Mouse (Mus musculus): ENCODE results near the gene Zfp563. TPM values are rescaled to one million over a fixed set of nuclear protein-coding genes. Genes with fewer than 3 reads are reported as not detected.

Gene Zfp563
- total RNA-seq (2021): 1 to 10 TPM; 3.1 to 4.8 TPM
- long read RNA-seq, experiment 1: 0 reads
- long read RNA-seq, experiment 2, partial matches to known transcripts: 0 of 2 reads
- long read RNA-seq, experiment 2, other reads (novel, unspliced or antisense): 0 of 2 reads

GRCm38 (mm10) chr17:33089220-33089949 is at the start of gene Zfp563:
Zfp563 (plus strand) TSS chr17:33089310.
- intact Hi-C loops (cut with DNase I): no loop called here

GRCm38 (mm10) chr17:33058791-33059190 is 30.3 kb upstream of the Zfp563 start:
- intact Hi-C loops (cut with DNase I): no loop called here
- DNase-seq: no peak

More at GRCm38 (mm10) chr17:33089220-33089949, at the start of gene Zfp563:
- DNase-seq: peak; percentile 93 to 96

- intact Hi-C loops (cut with DNase I): no loop called here
- no peak for DNase-seq
Measured at GRCm38 (mm10) chr17:33063001-33063400, 26.1 kb upstream of the Zfp563 start.

GRCm38 (mm10) chr17:33067958-33068357 is 21.2 kb upstream of the Zfp563 start, which contains the start of gene 4921501E09Rik:
4921501E09Rik (minus strand) TSS chr17:33068058.
- intact Hi-C loops (cut with DNase I): no loop called here
- no peak for DNase-seq

GRCm38 (mm10) chr17:33091630-33092029 is 2.5 kb downstream of the Zfp563 start:
- intact Hi-C loops (cut with DNase I): loop anchor here (10.0 kb wide), 1 partner anchor 303 kb away; the partner anchor contains the start of gene Zfp101

DNA sequence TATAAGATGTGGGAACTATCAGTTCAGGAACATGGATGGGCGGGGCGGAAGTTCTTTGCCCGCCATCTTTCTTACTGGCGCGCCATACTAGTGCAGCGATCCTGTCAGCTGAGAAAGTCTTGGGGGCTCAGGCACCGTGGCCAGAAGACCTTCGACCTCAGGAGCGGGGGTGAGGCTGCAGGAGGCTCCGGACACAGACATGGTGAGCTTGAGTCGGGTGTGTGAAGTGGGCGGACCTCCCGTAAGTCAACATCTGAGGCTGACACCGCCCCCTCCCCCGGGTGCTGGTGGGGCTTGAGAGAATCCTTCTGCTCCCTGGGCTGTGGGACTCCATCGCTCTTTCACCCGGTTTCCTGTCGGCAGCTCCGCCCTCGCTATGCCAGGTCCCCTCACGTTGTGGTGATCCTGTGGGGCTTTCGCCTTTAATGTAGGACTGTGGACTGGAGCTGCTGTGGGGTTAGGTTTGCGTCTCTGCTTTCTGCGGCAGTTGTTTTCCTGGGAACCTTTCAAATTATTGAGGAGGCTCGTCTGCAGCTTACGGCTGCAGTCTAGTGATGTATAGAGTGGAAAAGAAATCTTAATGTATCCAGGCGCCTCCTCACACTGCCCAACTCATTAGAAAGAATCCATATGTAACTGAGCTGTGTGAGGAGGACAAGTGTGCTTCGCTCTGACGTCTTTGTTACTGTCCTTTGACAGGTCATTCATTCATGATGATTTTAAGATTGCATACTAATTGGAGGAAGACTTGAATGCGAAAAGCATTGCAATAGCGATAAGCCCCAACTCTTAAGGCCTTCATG is 3.5 kb downstream of the Zfp563 start:
- intact Hi-C loops (cut with DNase I): loop anchor here (10.0 kb wide), 1 partner anchor 302 kb away; the partner anchor contains the start of gene Zfp101
- peak; percentile 69 to 75 for DNase-seq

More at GRCm38 (mm10) chr17:33091630-33092029, 2.5 kb downstream of the Zfp563 start:
- no peak for DNase-seq

DNA sequence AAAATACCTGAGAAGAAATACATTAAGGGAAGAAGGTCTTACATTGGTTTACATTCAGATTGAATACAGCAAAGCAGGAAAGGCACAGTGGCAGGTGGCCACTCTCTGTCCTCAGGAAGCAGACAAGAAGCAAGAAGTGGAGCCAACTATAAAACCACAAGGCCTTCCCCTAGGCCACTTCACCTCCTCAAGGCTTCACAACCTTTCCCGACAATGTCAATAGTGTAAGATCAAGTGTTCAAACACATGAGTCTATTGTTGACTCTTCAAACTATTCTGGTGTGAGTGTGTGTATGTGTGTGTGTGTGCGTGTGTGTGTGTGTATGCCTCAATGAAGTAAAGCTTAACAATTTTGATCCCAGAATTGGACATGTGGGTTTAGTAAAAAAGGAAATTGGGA is 8.3 kb downstream of the Zfp563 start:
- DNase-seq: no peak
- intact Hi-C loops (cut with DNase I): loop anchor here (10.0 kb wide), 1 partner anchor 297 kb away; the partner anchor contains the start of gene Zfp101

- DNase-seq: no peak
- intact Hi-C loops (cut with DNase I): no loop called here
Measured at GRCm38 (mm10) chr17:33124546-33124945, 35.4 kb downstream of the Zfp563 start.

GRCm38 (mm10) chr17:33126257-33126656 is 37.1 kb downstream of the Zfp563 start:
- intact Hi-C loops (cut with DNase I): no loop called here

GRCm38 (mm10) chr17:33139261-33139820 is 50.2 kb downstream of the Zfp563 start, which contains the start of gene Morc2b:
Morc2b (minus strand) TSS chr17:33139683.
- DNase-seq: no peak
- intact Hi-C loops (cut with DNase I): no loop called here

More at GRCm38 (mm10) chr17:33126257-33126656, 37.1 kb downstream of the Zfp563 start:
- no peak for DNase-seq

Other genes with a start within 250 kb of the Zfp563 start
- 1 to 10 TPM; 3.8 to 6.8 TPM for gene Zfp870, start 197.7 kb upstream of the Zfp563 start, total RNA-seq (2021)
- under 1 TPM in 1 of 2 experiments, not detected in 1; 0.27 TPM for gene Cyp4f14, start 172.0 kb upstream of the Zfp563 start, total RNA-seq (2021)
- gene Cyp4f13, start 141.9 kb upstream of the Zfp563 start, total RNA-seq (2021): 10 to 100 TPM in 1 of 2 experiments, 1 to 10 TPM in 1; 8.6 to 10.8 TPM
- 1 to 10 TPM; 1.3 to 1.5 TPM for gene Zfp472, start 123.5 kb upstream of the Zfp563 start, total RNA-seq (2021)
- 1 to 10 TPM; 3.1 to 5.4 TPM for gene Zfp952, start 96.2 kb upstream of the Zfp563 start, total RNA-seq (2021)
- 1 to 10 TPM; 1.5 to 2.4 TPM for gene Zfp763, start 55.9 kb upstream of the Zfp563 start, total RNA-seq (2021)
- not detected for gene 4921501E09Rik, start 21.3 kb upstream of the Zfp563 start, total RNA-seq (2021)
- under 1 TPM; 0.07 to 0.20 TPM for gene Morc2b, start 50.4 kb downstream of the Zfp563 start, total RNA-seq (2021)
- gene Olfr55, start 79.1 kb downstream of the Zfp563 start, total RNA-seq (2021): not detected
- gene Olfr239, start 102.0 kb downstream of the Zfp563 start, total RNA-seq (2021): not detected
- under 1 TPM; 0.15 to 0.23 TPM for gene Olfr1564, start 132.4 kb downstream of the Zfp563 start, total RNA-seq (2021)
- gene Zfp955a, start 165.8 kb downstream of the Zfp563 start, total RNA-seq (2021): 1 to 10 TPM; 3.0 to 5.4 TPM
- not detected for gene Olfr63, start 175.4 kb downstream of the Zfp563 start, total RNA-seq (2021)
- gene Zfp955b, start 200.2 kb downstream of the Zfp563 start, total RNA-seq (2021): 10 to 100 TPM in 1 of 2 experiments, 1 to 10 TPM in 1; 8.2 to 10.3 TPM